Mouse (Mus musculus): ENCODE measurements around the gene Gk2.

Gk2 gene
- long read RNA-seq, experiment 1: 0 reads
- long read RNA-seq, experiment 2: 0 reads

- intact Hi-C loops (cut with DNase I): no loop called here
These were observed at the start of gene Gk2 for GRCm38 (mm10) chr5:97456816-97457215. Gk2 (minus strand) TSS chr5:97457021.

- intact Hi-C loops (cut with DNase I): no loop called here
These were observed 41.2 kb upstream of the Gk2 start for GRCm38 (mm10) chr5:97498041-97498440.

GRCm38 (mm10) chr5:97495488-97496092 is 38.8 kb upstream of the Gk2 start:
- intact Hi-C loops (cut with DNase I): no loop called here

DNA sequence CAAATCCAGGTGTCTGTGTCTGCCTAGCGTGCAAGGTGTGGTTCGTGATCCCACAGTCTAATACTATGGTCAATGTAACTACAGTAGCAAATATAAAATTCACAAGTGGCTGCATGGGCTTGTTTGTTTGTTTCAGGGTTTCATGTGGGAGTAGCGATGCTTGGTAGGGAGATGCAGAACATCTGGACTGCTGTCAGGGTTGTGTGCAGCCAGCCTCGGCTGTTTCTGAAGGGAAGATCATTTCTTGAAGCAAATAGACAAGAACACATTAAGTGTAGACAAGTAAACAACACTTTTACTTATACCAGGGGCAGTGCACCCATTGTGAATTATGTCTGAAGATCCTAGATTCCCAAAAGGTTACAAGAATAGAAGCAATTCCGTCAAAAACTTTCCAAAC is 36.6 kb upstream of the Gk2 start:
- intact Hi-C loops (cut with DNase I): no loop called here

GRCm38 (mm10) chr5:97486141-97486540 is 29.3 kb upstream of the Gk2 start:
- intact Hi-C loops (cut with DNase I): no loop called here

GRCm38 (mm10) chr5:97479991-97480390 is 23.2 kb upstream of the Gk2 start:
- intact Hi-C loops (cut with DNase I): no loop called here

- intact Hi-C loops (cut with DNase I): no loop called here
These were observed 10.4 kb upstream of the Gk2 start for GRCm38 (mm10) chr5:97467246-97467645.

DNA sequence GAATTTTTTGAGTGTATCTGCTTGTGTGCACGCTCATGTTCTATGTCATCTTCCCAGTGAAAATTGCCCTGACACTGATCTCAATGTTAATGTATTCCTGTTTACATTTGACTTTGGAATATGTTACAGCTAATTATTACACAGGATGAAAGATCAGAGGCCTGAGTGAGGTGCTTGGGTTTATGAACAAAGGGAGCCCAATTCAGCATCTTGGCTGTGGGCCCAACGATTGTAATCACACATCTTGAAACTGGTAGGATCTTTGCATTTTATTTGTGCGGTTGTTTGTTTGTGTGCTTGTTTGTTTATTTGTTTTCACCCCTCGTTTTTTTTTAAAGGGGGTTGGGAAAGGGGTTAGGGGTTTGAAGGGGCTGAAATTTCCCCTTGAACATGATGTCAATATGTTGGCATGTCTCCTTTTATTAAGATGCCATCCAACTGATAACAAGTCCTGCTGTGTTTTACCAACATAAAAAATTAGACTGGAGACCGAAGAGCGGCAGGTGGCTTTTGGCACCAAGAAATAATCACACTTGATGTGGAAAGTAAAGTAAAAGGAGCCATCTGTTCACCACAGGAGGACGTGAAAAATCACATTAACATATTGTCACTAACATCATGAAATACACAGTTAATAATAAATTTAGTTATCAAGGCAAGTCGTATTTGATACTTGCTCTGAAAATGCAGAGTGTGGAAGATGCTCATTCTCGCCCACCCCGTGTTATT is 9.8 kb upstream of the Gk2 start:
- intact Hi-C loops (cut with DNase I): no loop called here

GRCm38 (mm10) chr5:97465956-97466355 is 9.1 kb upstream of the Gk2 start:
- intact Hi-C loops (cut with DNase I): no loop called here

DNA sequence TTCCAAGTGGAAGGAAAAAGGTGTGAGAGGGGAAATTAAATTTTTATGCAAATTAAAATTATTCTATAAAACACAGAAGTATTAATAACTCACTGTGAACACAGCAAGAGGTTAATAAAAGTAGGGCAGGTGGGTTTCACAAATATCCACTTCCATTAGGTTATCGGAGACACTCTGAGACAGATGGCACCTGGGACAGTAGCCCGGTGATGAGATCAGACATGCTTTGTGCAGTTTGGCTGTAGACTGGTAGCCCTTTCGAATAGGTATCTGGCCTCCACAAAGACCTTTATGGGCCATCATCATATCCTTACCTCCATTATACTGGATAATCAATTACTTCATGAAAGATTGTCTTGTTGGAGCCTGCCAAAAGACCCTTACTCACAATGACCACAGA is 6.0 kb upstream of the Gk2 start:
- intact Hi-C loops (cut with DNase I): no loop called here

DNA sequence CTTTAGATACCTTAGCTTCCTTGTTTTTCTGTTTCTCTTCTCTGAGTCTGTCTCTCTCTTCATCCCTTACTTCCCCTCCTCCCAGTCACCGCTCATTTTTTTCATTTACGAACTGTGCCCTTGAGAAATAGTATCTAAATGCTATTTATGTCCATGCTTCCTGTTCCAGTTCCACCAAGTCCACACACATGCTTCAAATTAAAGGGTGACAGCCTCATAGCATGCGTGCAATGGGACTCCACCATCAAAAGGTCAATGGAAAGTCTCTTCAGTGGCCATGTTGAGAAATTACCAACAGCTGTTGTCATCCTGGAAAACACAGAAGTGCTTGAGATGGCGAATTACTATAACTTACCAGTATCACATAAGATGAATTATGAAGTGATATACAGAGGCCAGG is 5.4 kb downstream of the Gk2 start:
- intact Hi-C loops (cut with DNase I): no loop called here

GRCm38 (mm10) chr5:97444191-97444590 is 12.6 kb downstream of the Gk2 start:
- intact Hi-C loops (cut with DNase I): no loop called here

DNA sequence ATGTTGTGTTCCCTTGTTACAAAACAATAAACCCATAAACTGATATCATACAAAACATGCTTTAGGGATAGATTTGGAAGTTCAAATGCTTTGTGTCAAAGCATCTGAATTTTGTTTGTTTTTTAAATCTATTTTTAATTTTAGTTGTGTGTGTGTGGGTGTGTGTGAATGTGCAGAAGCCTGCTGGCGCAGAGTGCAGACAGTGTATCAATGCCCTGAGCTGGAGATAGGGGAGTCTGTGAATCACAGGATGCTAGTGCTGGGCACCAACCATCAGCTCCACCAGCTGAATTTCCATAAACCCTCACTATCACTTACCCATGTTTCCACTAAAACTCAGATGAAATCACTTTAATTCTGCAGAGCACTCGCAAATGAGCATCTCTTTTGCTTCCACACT is 24.3 kb downstream of the Gk2 start:
- intact Hi-C loops (cut with DNase I): no loop called here

DNA sequence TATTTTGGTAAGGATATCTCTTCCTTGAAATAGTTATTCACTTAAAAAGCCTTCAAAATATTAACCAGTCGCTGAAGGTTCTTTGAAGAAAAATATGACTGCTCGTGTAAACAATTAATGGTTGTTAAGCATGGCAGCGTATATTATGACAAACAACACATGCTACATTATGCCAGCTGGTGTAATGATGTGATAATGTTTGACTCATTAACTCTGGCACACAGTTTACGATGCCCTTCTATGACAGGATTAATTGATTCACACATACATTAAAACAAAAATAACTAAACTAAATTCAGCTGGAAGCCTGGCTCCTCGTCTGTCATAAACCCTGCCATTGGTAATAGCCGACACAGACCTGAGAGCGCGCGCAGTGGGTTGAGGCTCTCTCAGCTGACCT is 26.8 kb downstream of the Gk2 start:
- intact Hi-C loops (cut with DNase I): no loop called here

DNA sequence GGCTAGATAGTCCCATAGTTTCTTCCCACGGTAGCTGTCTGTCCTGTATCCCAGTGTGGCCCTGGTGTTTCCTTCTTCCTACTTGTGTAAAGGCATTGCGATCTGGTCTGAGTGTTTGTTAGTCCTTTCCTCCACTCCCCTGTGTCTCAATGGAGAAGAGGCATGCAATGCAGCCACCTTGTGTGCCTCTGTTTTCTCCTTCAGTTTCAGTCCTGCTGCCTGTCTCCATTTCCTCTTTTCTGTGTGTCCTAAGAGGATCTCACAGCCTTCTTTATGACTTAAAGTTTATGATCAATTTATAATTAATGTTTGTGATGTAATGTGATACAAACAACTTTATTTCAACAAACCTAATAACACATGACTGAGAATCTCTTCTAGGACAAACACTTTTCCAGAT is 35.2 kb downstream of the Gk2 start:
- intact Hi-C loops (cut with DNase I): no loop called here

DNA sequence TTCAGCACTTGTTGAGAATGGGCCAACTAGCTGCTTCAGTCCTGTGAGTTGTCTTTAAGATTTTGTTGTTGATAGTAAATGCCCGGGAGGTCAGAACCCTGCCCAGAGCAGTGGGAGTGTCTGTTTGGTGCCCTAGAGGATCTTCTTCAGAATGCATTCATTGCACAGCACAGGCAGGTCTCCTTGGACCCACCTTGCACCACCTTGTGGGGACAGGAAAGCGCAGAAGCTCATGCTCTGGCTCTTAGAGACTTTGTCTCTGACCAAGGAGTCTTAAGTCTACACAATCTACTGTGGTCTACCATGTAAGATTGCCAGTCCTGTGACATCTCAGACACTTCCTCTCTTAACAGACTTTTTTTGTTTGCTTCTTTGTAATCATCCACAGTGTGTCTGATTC is 39.6 kb downstream of the Gk2 start:
- intact Hi-C loops (cut with DNase I): no loop called here

DNA sequence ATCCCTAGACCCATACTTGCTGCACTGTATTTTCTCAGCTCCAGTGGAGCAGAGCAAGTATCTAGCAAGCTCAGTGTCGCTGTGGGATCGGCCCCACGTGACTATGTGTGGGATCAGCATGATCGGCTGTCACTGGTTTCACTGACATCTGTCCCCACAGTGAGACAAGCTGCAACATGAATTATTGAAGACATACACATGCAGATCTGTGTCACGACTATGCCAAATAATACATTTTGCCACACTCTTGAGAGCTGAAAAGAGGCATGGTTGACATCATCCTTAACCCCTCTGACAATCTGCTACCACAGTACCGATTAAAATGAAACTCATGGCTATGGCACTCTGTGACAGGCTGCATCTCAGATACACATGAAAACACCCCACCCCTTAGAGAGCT is 41.0 kb downstream of the Gk2 start:
- intact Hi-C loops (cut with DNase I): no loop called here

- intact Hi-C loops (cut with DNase I): no loop called here
These were observed 43.1 kb downstream of the Gk2 start for GRCm38 (mm10) chr5:97413716-97414115.

DNA sequence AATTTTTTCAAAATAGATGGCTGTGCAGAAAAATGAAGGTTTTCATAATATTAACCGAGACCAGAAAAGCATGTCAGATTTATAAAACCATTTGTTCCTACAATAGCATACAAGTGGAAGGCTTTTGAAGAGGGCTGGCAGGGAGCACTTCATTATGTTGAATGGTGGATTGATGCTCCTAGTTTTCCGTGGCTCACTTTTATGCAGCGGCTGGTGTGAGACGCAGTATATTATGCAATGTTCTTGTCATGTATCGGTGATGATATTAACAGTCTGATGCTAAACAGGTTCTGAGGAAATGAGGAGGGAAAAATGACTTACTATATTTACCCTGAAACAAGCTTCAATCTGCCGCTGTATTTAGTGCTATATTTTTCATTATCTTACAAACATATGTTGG is 46.6 kb downstream of the Gk2 start:
- intact Hi-C loops (cut with DNase I): no loop called here

DNA sequence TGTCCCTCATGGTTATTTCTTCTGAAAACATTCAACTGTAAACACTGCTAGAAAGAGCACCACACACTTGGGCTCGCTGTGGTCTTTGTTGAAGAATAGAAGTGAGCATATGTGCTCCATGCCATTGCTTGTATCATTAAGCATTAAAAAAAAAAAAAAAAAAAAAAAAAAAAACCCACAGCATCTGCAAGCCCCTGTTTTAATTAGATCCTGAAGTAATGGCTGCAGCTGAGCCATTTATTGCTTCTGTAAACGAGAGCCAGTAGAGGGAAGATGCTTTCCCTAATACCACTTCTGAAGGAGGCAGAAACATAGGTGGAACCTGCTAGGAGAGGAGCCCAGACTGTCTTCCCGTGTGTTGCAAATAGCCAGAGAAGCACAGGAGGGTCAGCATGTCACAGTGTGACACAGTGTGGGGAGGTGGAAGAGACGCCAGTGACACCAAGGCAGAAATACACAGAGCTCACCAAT is 47.6 kb downstream of the Gk2 start:
- intact Hi-C loops (cut with DNase I): no loop called here

Data from adrenal gland (tissue).